Mouse (Mus musculus): Measurements from ENCODE around the gene Smco2. TPM values are rescaled to one million over a fixed set of nuclear protein-coding genes. Genes with fewer than 3 reads are reported as not detected.
"Not testable (repeated sequence)": the region's sequence is repeated elsewhere in the genome, so short reads cannot be mapped to it uniquely, and the experiment has no call there.

Smco2 gene
- polyA plus RNA-seq, 1 experiment, result not detected

GRCm38 (mm10) chr6:146855185-146855584, 5.3 kb downstream of the Smco2 start:
- Histone ChIP-seq H3K27me3 (ENCODE audit: control insufficient read depth, insufficient read depth, low read length) (no peaks in the 10 kb centered on the region), H3K4me1 (ENCODE audit: control insufficient read depth, insufficient read depth, insufficient read length) (no peaks in the 10 kb centered on the region), H3K27ac (ENCODE audit: insufficient read depth, low read length) (no peak overlapping the region), H3K4me3 (ENCODE audit: extremely low read depth, insufficient read depth, insufficient read length) (no peak overlapping the region), H3K36me3 (ENCODE audit: control insufficient read depth, insufficient read depth, low read length) (no peaks in the 10 kb centered on the region)
- WGBS, result 86% methylated on average over 9 of the region's 9 CpGs
- TF ChIP-seq CTCF (IDR thresholded peaks at IDR 0.05; ENCODE audit: extremely low read depth, insufficient read depth, insufficient read length, insufficient replicate concordance) (no peak), POLR2A (IDR thresholded peaks at IDR 0.05; ENCODE audit: low read depth, low read length) (no peak)
- DNase-seq (ENCODE audit: low read depth in 1 of 2, low spot score in 2 of 2), result no peak

GRCm38 (mm10) chr6:146857386-146857785, 7.5 kb downstream of the Smco2 start:
- Histone ChIP-seq H3K27ac (ENCODE audit: insufficient read depth, low read length) (no peak overlapping the region), H3K36me3 (ENCODE audit: control insufficient read depth, insufficient read depth, low read length) (no peaks in the 10 kb centered on the region), H3K4me3 (ENCODE audit: extremely low read depth, insufficient read depth, insufficient read length) (no peak overlapping the region), H3K27me3 (ENCODE audit: control insufficient read depth, insufficient read depth, low read length) (no peaks in the 10 kb centered on the region), H3K4me1 (ENCODE audit: control insufficient read depth, insufficient read depth, insufficient read length) (no peaks in the 10 kb centered on the region)
- WGBS, result 91% methylated on average over 2 of the region's 2 CpGs
- no peak for DNase-seq (ENCODE audit: low read depth in 1 of 2, low spot score in 2 of 2)
- TF ChIP-seq POLR2A (IDR thresholded peaks at IDR 0.05; ENCODE audit: low read depth, low read length) (no peak), CTCF (IDR thresholded peaks at IDR 0.05; ENCODE audit: extremely low read depth, insufficient read depth, insufficient read length, insufficient replicate concordance) (no peak)

- no peaks in the 10 kb centered on the region for H3K36me3 ChIP-seq (ENCODE audit: control insufficient read depth, insufficient read depth, low read length)
- no peak overlapping the region for H3K27ac ChIP-seq (ENCODE audit: insufficient read depth, low read length)
- 63% methylated on average over 2 of the region's 2 CpGs for WGBS
- H3K4me3 ChIP-seq (ENCODE audit: extremely low read depth, insufficient read depth, insufficient read length), result no peak overlapping the region
- no peak for TF ChIP-seq CTCF (IDR thresholded peaks at IDR 0.05; ENCODE audit: extremely low read depth, insufficient read depth, insufficient read length, insufficient replicate concordance)
- no peak for TF ChIP-seq POLR2A (IDR thresholded peaks at IDR 0.05; ENCODE audit: low read depth, low read length)
- H3K27me3 ChIP-seq (ENCODE audit: control insufficient read depth, insufficient read depth, low read length), result no peaks in the 10 kb centered on the region
- DNase-seq (ENCODE audit: low read depth in 1 of 2, low spot score in 2 of 2), result no peak
- H3K4me1 ChIP-seq (ENCODE audit: control insufficient read depth, insufficient read depth, insufficient read length), result no peaks in the 10 kb centered on the region
Measured at GRCm38 (mm10) chr6:146863154-146863553, 13.2 kb downstream of the Smco2 start.

- not testable (repeated sequence) for H3K4me1 ChIP-seq (ENCODE audit: control insufficient read depth, insufficient read depth, insufficient read length); H3K36me3 ChIP-seq (ENCODE audit: control insufficient read depth, insufficient read depth, low read length); DNase-seq (ENCODE audit: low read depth in 1 of 2, low spot score in 2 of 2); H3K4me3 ChIP-seq (ENCODE audit: extremely low read depth, insufficient read depth, insufficient read length); H3K27ac ChIP-seq (ENCODE audit: insufficient read depth, low read length); H3K27me3 ChIP-seq (ENCODE audit: control insufficient read depth, insufficient read depth, low read length)
- WGBS, result 64% methylated on average over 4 of the region's 5 CpGs
Measured at GRCm38 (mm10) chr6:146864370-146864769, 14.5 kb downstream of the Smco2 start.

GRCm38 (mm10) chr6:146865701-146866100, 15.8 kb downstream of the Smco2 start:
- DNase-seq (ENCODE audit: low read depth in 1 of 2, low spot score in 2 of 2), result no peak
- H3K27me3 ChIP-seq (ENCODE audit: control insufficient read depth, insufficient read depth, low read length), result no peaks in the 10 kb centered on the region
- H3K4me3 ChIP-seq (ENCODE audit: extremely low read depth, insufficient read depth, insufficient read length), result no peak overlapping the region
- no peaks in the 10 kb centered on the region for H3K4me1 ChIP-seq (ENCODE audit: control insufficient read depth, insufficient read depth, insufficient read length)
- no peak overlapping the region for H3K27ac ChIP-seq (ENCODE audit: insufficient read depth, low read length)
- WGBS, result 77% methylated on average over 4 of the region's 4 CpGs
- TF ChIP-seq CTCF (IDR thresholded peaks at IDR 0.05; ENCODE audit: extremely low read depth, insufficient read depth, insufficient read length, insufficient replicate concordance) (no peak), POLR2A (IDR thresholded peaks at IDR 0.05; ENCODE audit: low read depth, low read length) (no peak)
- no peaks in the 10 kb centered on the region for H3K36me3 ChIP-seq (ENCODE audit: control insufficient read depth, insufficient read depth, low read length)

GRCm38 (mm10) chr6:146871975-146872374, 22.1 kb downstream of the Smco2 start:
- Histone ChIP-seq H3K4me3 (ENCODE audit: extremely low read depth, insufficient read depth, insufficient read length) (no peak overlapping the region), H3K4me1 (ENCODE audit: control insufficient read depth, insufficient read depth, insufficient read length) (no peaks in the 10 kb centered on the region), H3K36me3 (ENCODE audit: control insufficient read depth, insufficient read depth, low read length) (no peaks in the 10 kb centered on the region), H3K27ac (ENCODE audit: insufficient read depth, low read length) (no peak overlapping the region), H3K27me3 (ENCODE audit: control insufficient read depth, insufficient read depth, low read length) (no peaks in the 10 kb centered on the region)
- TF ChIP-seq CTCF (IDR thresholded peaks at IDR 0.05; ENCODE audit: extremely low read depth, insufficient read depth, insufficient read length, insufficient replicate concordance), result no peak
- TF ChIP-seq POLR2A (IDR thresholded peaks at IDR 0.05; ENCODE audit: low read depth, low read length), result no peak
- WGBS, result 61% methylated on average over 4 of the region's 4 CpGs
- no peak for DNase-seq (ENCODE audit: low read depth in 1 of 2, low spot score in 2 of 2)

GRCm38 (mm10) chr6:146874415-146874814, 24.5 kb downstream of the Smco2 start:
- Histone ChIP-seq H3K36me3 (ENCODE audit: control insufficient read depth, insufficient read depth, low read length) (no peaks in the 10 kb centered on the region), H3K4me1 (ENCODE audit: control insufficient read depth, insufficient read depth, insufficient read length) (no peaks in the 10 kb centered on the region), H3K4me3 (ENCODE audit: extremely low read depth, insufficient read depth, insufficient read length) (no peak overlapping the region), H3K27me3 (ENCODE audit: control insufficient read depth, insufficient read depth, low read length) (no peaks in the 10 kb centered on the region), H3K27ac (ENCODE audit: insufficient read depth, low read length) (no peak overlapping the region)
- DNase-seq (ENCODE audit: low read depth in 1 of 2, low spot score in 2 of 2), result no peak
- WGBS, result 90% methylated on average over 6 of the region's 6 CpGs
- TF ChIP-seq POLR2A (IDR thresholded peaks at IDR 0.05; ENCODE audit: low read depth, low read length), result no peak
- TF ChIP-seq CTCF (IDR thresholded peaks at IDR 0.05; ENCODE audit: extremely low read depth, insufficient read depth, insufficient read length, insufficient replicate concordance), result no peak

Measured in spleen, adult 2 months (tissue).